Mouse (Mus musculus): ENCODE data around the gene Kmt2e. TPM values are rescaled to one million over a fixed set of nuclear protein-coding genes. Genes with fewer than 3 reads are reported as not detected.
"Not testable (repeated sequence)": the region's sequence is repeated elsewhere in the genome, so short reads cannot be mapped to it uniquely, and the experiment has no call there.

The Kmt2e gene
- polyA plus RNA-seq, 1 experiment: 22.9 TPM

GRCm38 (mm10) chr5:23440572-23440971, 6.3 kb downstream of the Kmt2e start:
- DNase-seq: no peak
- no peak overlapping the region for H3K4me3 ChIP-seq (replicated peaks; ENCODE audit: extremely low read depth, low read depth, low read length)

GRCm38 (mm10) chr5:23441916-23442315, 7.7 kb downstream of the Kmt2e start:
- TF ChIP-seq POLR2A (IDR thresholded peaks at IDR 0.05; ENCODE audit: borderline replicate concordance, extremely low read depth, low read depth, low read length) (no peak), CTCF (IDR thresholded peaks at IDR 0.05; ENCODE audit: insufficient read depth, low read length) (no peak)
- H3K4me1 ChIP-seq (ENCODE audit: control insufficient read depth, insufficient read depth, low read length): peaks cover 16% of the 10 kb centered on the region
- no peak overlapping the region for H3K4me3 ChIP-seq (replicated peaks; ENCODE audit: extremely low read depth, low read depth, low read length)
- WGBS: 53% methylated on average over 1 of the region's 1 CpGs
- DNase-seq: no peak

More at GRCm38 (mm10) chr5:23440572-23440971, 6.3 kb downstream of the Kmt2e start:
- no peak for TF ChIP-seq POLR2A (IDR thresholded peaks at IDR 0.05; ENCODE audit: borderline replicate concordance, extremely low read depth, low read depth, low read length)
- TF ChIP-seq CTCF (IDR thresholded peaks at IDR 0.05; ENCODE audit: insufficient read depth, low read length): no peak
- peaks cover 14% of the 10 kb centered on the region for H3K4me1 ChIP-seq (ENCODE audit: control insufficient read depth, insufficient read depth, low read length)

GRCm38 (mm10) chr5:23444411-23444810, 10.2 kb downstream of the Kmt2e start:
- no peak for DNase-seq
- TF ChIP-seq POLR2A (IDR thresholded peaks at IDR 0.05; ENCODE audit: borderline replicate concordance, extremely low read depth, low read depth, low read length) (no peak), CTCF (IDR thresholded peaks at IDR 0.05; ENCODE audit: insufficient read depth, low read length) (no peak)
- peaks cover 14% of the 10 kb centered on the region for H3K4me1 ChIP-seq (ENCODE audit: control insufficient read depth, insufficient read depth, low read length)
- no peak overlapping the region for H3K4me3 ChIP-seq (replicated peaks; ENCODE audit: extremely low read depth, low read depth, low read length)
- 56% methylated on average over 4 of the region's 4 CpGs for WGBS

GRCm38 (mm10) chr5:23453561-23453960, 19.3 kb downstream of the Kmt2e start:
- H3K4me1 ChIP-seq (ENCODE audit: control insufficient read depth, insufficient read depth, low read length); DNase-seq; H3K4me3 ChIP-seq (replicated peaks; ENCODE audit: extremely low read depth, low read depth, low read length): not testable (repeated sequence)
- WGBS: 75% methylated on average over 2 of the region's 2 CpGs

- DNase-seq: no peak
- WGBS: 20% methylated on average over 2 of the region's 2 CpGs
- TF ChIP-seq POLR2A (IDR thresholded peaks at IDR 0.05; ENCODE audit: borderline replicate concordance, extremely low read depth, low read depth, low read length) (no peak), CTCF (IDR thresholded peaks at IDR 0.05; ENCODE audit: insufficient read depth, low read length) (no peak)
These were observed 27.4 kb downstream of the Kmt2e start for GRCm38 (mm10) chr5:23461688-23462087.

GRCm38 (mm10) chr5:23464247-23464646, 30.0 kb downstream of the Kmt2e start:
- 92% methylated on average over 3 of the region's 3 CpGs for WGBS
- no peak for DNase-seq
- Histone ChIP-seq H3K4me1 (ENCODE audit: control insufficient read depth, insufficient read depth, low read length) (peaks cover 3% of the 10 kb centered on the region; the same call in 1 of the 2 replicates), H3K4me3 (replicated peaks; ENCODE audit: extremely low read depth, low read depth, low read length) (no peak overlapping the region)
- TF ChIP-seq POLR2A (IDR thresholded peaks at IDR 0.05; ENCODE audit: borderline replicate concordance, extremely low read depth, low read depth, low read length) (no peak), CTCF (IDR thresholded peaks at IDR 0.05; ENCODE audit: insufficient read depth, low read length) (no peak)

More at GRCm38 (mm10) chr5:23461688-23462087, 27.4 kb downstream of the Kmt2e start:
- Histone ChIP-seq H3K4me1 (ENCODE audit: control insufficient read depth, insufficient read depth, low read length) (peaks cover 7% of the 10 kb centered on the region), H3K4me3 (replicated peaks; ENCODE audit: extremely low read depth, low read depth, low read length) (no peak overlapping the region)

GRCm38 (mm10) chr5:23464743-23465142, 30.5 kb downstream of the Kmt2e start:
- no peak for DNase-seq
- Histone ChIP-seq H3K4me3 (replicated peaks; ENCODE audit: extremely low read depth, low read depth, low read length) (no peak overlapping the region), H3K4me1 (ENCODE audit: control insufficient read depth, insufficient read depth, low read length) (peaks cover 3% of the 10 kb centered on the region; the same call in 1 of the 2 replicates)
- WGBS: 89% methylated on average over 8 of the region's 8 CpGs
- TF ChIP-seq CTCF (IDR thresholded peaks at IDR 0.05; ENCODE audit: insufficient read depth, low read length): no peak
- no peak for TF ChIP-seq POLR2A (IDR thresholded peaks at IDR 0.05; ENCODE audit: borderline replicate concordance, extremely low read depth, low read depth, low read length)

- 78% methylated on average over 4 of the region's 4 CpGs for WGBS
- DNase-seq: no peak
- Histone ChIP-seq H3K4me1 (ENCODE audit: control insufficient read depth, insufficient read depth, low read length) (peaks cover 3% of the 10 kb centered on the region; the same call in 1 of the 2 replicates), H3K4me3 (replicated peaks; ENCODE audit: extremely low read depth, low read depth, low read length) (no peak overlapping the region)
- no peak for TF ChIP-seq POLR2A (IDR thresholded peaks at IDR 0.05; ENCODE audit: borderline replicate concordance, extremely low read depth, low read depth, low read length)
- TF ChIP-seq CTCF (IDR thresholded peaks at IDR 0.05; ENCODE audit: insufficient read depth, low read length): no peak
These were observed 32.3 kb downstream of the Kmt2e start for GRCm38 (mm10) chr5:23466546-23466945.

- Histone ChIP-seq H3K4me3 (replicated peaks; ENCODE audit: extremely low read depth, low read depth, low read length) (no peak overlapping the region), H3K4me1 (ENCODE audit: control insufficient read depth, insufficient read depth, low read length) (no peaks in the 10 kb centered on the region)
- TF ChIP-seq POLR2A (IDR thresholded peaks at IDR 0.05; ENCODE audit: borderline replicate concordance, extremely low read depth, low read depth, low read length): no peak
- TF ChIP-seq CTCF (IDR thresholded peaks at IDR 0.05; ENCODE audit: insufficient read depth, low read length): peak; percentile 35; the same call in 1 of the 2 replicates
- 71% methylated on average over 6 of the region's 6 CpGs for whole genome bisulfite sequencing
- no peak for DNase-seq
These were observed 39.0 kb downstream of the Kmt2e start for GRCm38 (mm10) chr5:23473098-23473873.

- Histone ChIP-seq H3K4me3 (replicated peaks; ENCODE audit: extremely low read depth, low read depth, low read length) (no peak overlapping the region), H3K4me1 (ENCODE audit: control insufficient read depth, insufficient read depth, low read length) (no peaks in the 10 kb centered on the region)
- DNase-seq: no peak
- TF ChIP-seq CTCF (IDR thresholded peaks at IDR 0.05; ENCODE audit: insufficient read depth, low read length): no peak
- no peak for TF ChIP-seq POLR2A (IDR thresholded peaks at IDR 0.05; ENCODE audit: borderline replicate concordance, extremely low read depth, low read depth, low read length)
- 83% methylated on average over 7 of the region's 7 CpGs for WGBS
These were observed 49.6 kb downstream of the Kmt2e start for GRCm38 (mm10) chr5:23483811-23484210.

All from lung, adult 2 months (tissue).